Mouse (Mus musculus): ENCODE data around the gene H2-Oa. TPM values are rescaled to one million over a fixed set of nuclear protein-coding genes. Genes with fewer than 3 reads are reported as not detected.

Gene H2-Oa
- total RNA-seq, 2 experiments from 2014 or later: 2.7 to 9.6 TPM

GRCm38 (mm10) chr17:34121172-34121878, 29.2 kb downstream of the H2-Oa start:
- no peak for ATAC-seq (replicated peaks; ENCODE audit: poor library complexity)

GRCm38 (mm10) chr17:34121879-34122187, 29.7 kb downstream of the H2-Oa start:
- no peak for ATAC-seq (replicated peaks; ENCODE audit: poor library complexity)

GRCm38 (mm10) chr17:34122188-34122984, 30.2 kb downstream of the H2-Oa start, which contains the start of gene Brd2:
Gene Brd2, minus strand, starts transcription at chr17:34122634.
- ATAC-seq (replicated peaks; ENCODE audit: poor library complexity): peak; percentile 22

GRCm38 (mm10) chr17:34123111-34123510, 31.0 kb downstream of the H2-Oa start:
- no peak for ATAC-seq (replicated peaks; ENCODE audit: poor library complexity)

GRCm38 (mm10) chr17:34123518-34123917, 31.4 kb downstream of the H2-Oa start:
- ATAC-seq (replicated peaks; ENCODE audit: poor library complexity): no peak

GRCm38 (mm10) chr17:34124649-34125048, 32.5 kb downstream of the H2-Oa start:
- 0 out of 2 replicates have a peak, but pooled peaks have one; percentile 12 for ATAC-seq (replicated peaks; ENCODE audit: poor library complexity)

- no peak for ATAC-seq (replicated peaks; ENCODE audit: poor library complexity)
Measured at GRCm38 (mm10) chr17:34126826-34127420, 34.8 kb downstream of the H2-Oa start.

- ATAC-seq (replicated peaks; ENCODE audit: poor library complexity): peak; percentile 72
Measured at GRCm38 (mm10) chr17:34127475-34127874, 35.3 kb downstream of the H2-Oa start.

- no peak for ATAC-seq (replicated peaks; ENCODE audit: poor library complexity)
Measured at GRCm38 (mm10) chr17:34128264-34128937, 36.3 kb downstream of the H2-Oa start.

GRCm38 (mm10) chr17:34128944-34129791, 37.0 kb downstream of the H2-Oa start:
- no peak for ATAC-seq (replicated peaks; ENCODE audit: poor library complexity)

GRCm38 (mm10) chr17:34130073-34130947, 38.2 kb downstream of the H2-Oa start:
- no peak for ATAC-seq (replicated peaks; ENCODE audit: poor library complexity)

- ATAC-seq (replicated peaks; ENCODE audit: poor library complexity): no peak
Measured at GRCm38 (mm10) chr17:34131911-34132310, 39.8 kb downstream of the H2-Oa start.

- no peak for ATAC-seq (replicated peaks; ENCODE audit: poor library complexity)
Measured at GRCm38 (mm10) chr17:34133289-34133688, 41.1 kb downstream of the H2-Oa start.

- ATAC-seq (replicated peaks; ENCODE audit: poor library complexity): no peak
Measured at GRCm38 (mm10) chr17:34134451-34134850, 42.3 kb downstream of the H2-Oa start.

- ATAC-seq (replicated peaks; ENCODE audit: poor library complexity): peak; percentile 97
Measured at GRCm38 (mm10) chr17:34135297-34136224, 43.4 kb downstream of the H2-Oa start.

GRCm38 (mm10) chr17:34137601-34138000, 45.5 kb downstream of the H2-Oa start:
- no peak for ATAC-seq (replicated peaks; ENCODE audit: poor library complexity)

- ATAC-seq (replicated peaks; ENCODE audit: poor library complexity): no peak
Measured at GRCm38 (mm10) chr17:34138655-34139054, 46.5 kb downstream of the H2-Oa start.

- ATAC-seq (replicated peaks; ENCODE audit: poor library complexity): no peak
Measured at GRCm38 (mm10) chr17:34139416-34139815, 47.3 kb downstream of the H2-Oa start.
